Mouse (Mus musculus): Measurements from ENCODE around the gene Iqcd.

GRCm38 (mm10) chr5:120606590-120607200 lies 17.9 kb downstream of the Iqcd start:
- TF ChIP-seq CTCF (IDR thresholded peaks at IDR 0.05; ENCODE audit: low read depth, low read length) (no peak), POLR2A (IDR thresholded peaks at IDR 0.05; ENCODE audit: borderline replicate concordance, low read depth, low read length) (no peak)
